Mouse (Mus musculus): ENCODE data around the gene Olfr1167. TPM values are rescaled to one million over a fixed set of nuclear protein-coding genes. Genes with fewer than 3 reads are reported as not detected.

The Olfr1167 gene
- not detected in 2 replicates for polyA plus RNA-seq (2012; rRNA removed; ENCODE audit: low replicate concordance)

DNA sequence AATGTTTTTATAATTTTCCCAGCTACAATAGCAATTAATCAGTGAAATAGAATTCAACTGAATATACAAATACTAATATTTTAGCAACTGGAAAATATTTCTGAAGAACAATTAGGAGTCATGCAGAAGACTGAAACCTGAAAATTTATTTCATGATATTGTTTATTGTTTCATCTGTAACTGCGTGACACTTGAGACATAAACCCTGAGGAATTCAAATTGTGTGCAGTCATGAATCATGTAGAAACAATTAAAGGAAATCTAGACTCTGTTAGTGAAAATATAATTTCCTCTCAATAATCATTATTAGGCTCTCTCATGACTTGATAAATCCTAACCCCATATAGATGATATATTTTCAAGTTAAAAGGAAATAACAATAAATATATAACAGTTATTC lies at the start of gene Olfr1167:
Olfr1167 (minus strand) TSS at position 101 of the 400 bp plus-strand sequence.

DNA sequence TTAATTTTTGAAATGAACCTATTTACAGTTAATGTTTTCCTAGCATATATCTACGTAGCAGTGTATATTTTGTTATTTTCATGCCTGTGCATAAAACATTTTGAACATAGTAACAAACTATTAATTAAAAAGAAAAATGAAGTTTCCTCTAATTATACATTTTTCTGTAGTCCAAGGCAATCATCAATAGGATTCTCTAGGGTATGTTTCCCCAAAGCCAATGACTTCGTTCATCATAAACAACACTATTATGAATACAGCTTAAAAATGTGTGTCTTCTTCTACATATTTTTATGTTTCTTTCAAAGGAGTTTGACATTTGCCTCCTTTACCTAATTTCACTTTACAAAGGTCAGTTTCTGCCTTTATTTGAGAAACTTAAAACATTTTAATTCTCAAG lies 26.6 kb upstream of the Olfr1167 start, which contains the start of gene Olfr1168:
Olfr1168 (plus strand) TSS at position 301 of the 400 bp plus-strand sequence.

DNA sequence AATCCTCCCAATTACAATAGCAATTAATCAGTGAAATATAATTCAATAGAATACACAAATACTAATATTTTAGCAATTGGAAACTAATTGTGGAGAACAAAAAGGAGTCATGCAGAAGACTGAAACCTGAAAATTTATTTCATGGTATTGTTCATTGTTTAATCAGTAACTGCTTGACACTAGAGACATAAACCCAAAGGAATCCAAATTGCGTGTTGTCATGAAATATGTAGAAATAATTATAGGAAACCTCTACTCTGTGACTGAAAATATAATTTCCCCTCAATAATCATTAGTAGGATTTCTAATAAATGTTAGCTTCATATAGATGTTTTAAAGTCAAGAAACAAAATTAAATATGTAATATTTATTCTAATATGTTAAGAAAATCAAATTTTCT lies 26.8 kb downstream of the Olfr1167 start, which contains the start of gene Olfr1166:
Olfr1166 (minus strand) TSS at position 101 of the 400 bp plus-strand sequence.

Other genes starting within 250 kb of the Olfr1167 start
- not detected in 2 replicates for gene Olfr1155, start 210.1 kb downstream of the Olfr1167 start, polyA plus RNA-seq (2012; rRNA removed; ENCODE audit: low replicate concordance)
- not detected in 2 replicates for gene Olfr1156, start 202.1 kb downstream of the Olfr1167 start, polyA plus RNA-seq (2012; rRNA removed; ENCODE audit: low replicate concordance)
- gene Olfr1157, start 186.9 kb downstream of the Olfr1167 start, polyA plus RNA-seq (2012; rRNA removed; ENCODE audit: low replicate concordance): not detected in 2 replicates
- not detected in 2 replicates for gene Olfr74, start 180.5 kb downstream of the Olfr1167 start, polyA plus RNA-seq (2012; rRNA removed; ENCODE audit: low replicate concordance)
- not detected in 2 replicates for gene Olfr1158, start 165.1 kb downstream of the Olfr1167 start, polyA plus RNA-seq (2012; rRNA removed; ENCODE audit: low replicate concordance)
- not detected in 2 replicates for gene Olfr1160, start 146.9 kb downstream of the Olfr1167 start, polyA plus RNA-seq (2012; rRNA removed; ENCODE audit: low replicate concordance)
- not detected in 2 replicates for gene Olfr1161, start 132.4 kb downstream of the Olfr1167 start, polyA plus RNA-seq (2012; rRNA removed; ENCODE audit: low replicate concordance)
- not detected in 2 replicates for gene Olfr73, start 117.5 kb downstream of the Olfr1167 start, polyA plus RNA-seq (2012; rRNA removed; ENCODE audit: low replicate concordance)
- gene Olfr1162, start 104.1 kb downstream of the Olfr1167 start, polyA plus RNA-seq (2012; rRNA removed; ENCODE audit: low replicate concordance): not detected in 2 replicates
- not detected in 2 replicates for gene Olfr1163, start 83.4 kb downstream of the Olfr1167 start, polyA plus RNA-seq (2012; rRNA removed; ENCODE audit: low replicate concordance)
- gene Olfr1164, start 61.2 kb downstream of the Olfr1167 start, polyA plus RNA-seq (2012; rRNA removed; ENCODE audit: low replicate concordance): not detected in 2 replicates
- gene Olfr1166, start 26.9 kb downstream of the Olfr1167 start, polyA plus RNA-seq (2012; rRNA removed; ENCODE audit: low replicate concordance): not detected in 2 replicates
- not detected in 2 replicates for gene Olfr1168, start 26.7 kb upstream of the Olfr1167 start, polyA plus RNA-seq (2012; rRNA removed; ENCODE audit: low replicate concordance)
- not detected in 2 replicates for gene Olfr1170, start 73.1 kb upstream of the Olfr1167 start, polyA plus RNA-seq (2012; rRNA removed; ENCODE audit: low replicate concordance)
- not detected in 2 replicates for gene Olfr1173, start 124.7 kb upstream of the Olfr1167 start, polyA plus RNA-seq (2012; rRNA removed; ENCODE audit: low replicate concordance)
- not detected in 2 replicates for gene Olfr1174-ps, start 159.9 kb upstream of the Olfr1167 start, polyA plus RNA-seq (2012; rRNA removed; ENCODE audit: low replicate concordance)
- gene Olfr1175-ps, start 172.0 kb upstream of the Olfr1167 start, polyA plus RNA-seq (2012; rRNA removed; ENCODE audit: low replicate concordance): not detected in 2 replicates
- not detected in 2 replicates for gene Olfr1176, start 181.5 kb upstream of the Olfr1167 start, polyA plus RNA-seq (2012; rRNA removed; ENCODE audit: low replicate concordance)
- not detected in 2 replicates for gene Olfr1177-ps, start 191.3 kb upstream of the Olfr1167 start, polyA plus RNA-seq (2012; rRNA removed; ENCODE audit: low replicate concordance)
- not detected in 2 replicates for gene Olfr1178, start 231.9 kb upstream of the Olfr1167 start, polyA plus RNA-seq (2012; rRNA removed; ENCODE audit: low replicate concordance)

All from duodenum, adult 2 months (tissue).